Mouse (Mus musculus) heart, embryonic 13.5 days (tissue): ENCODE results near the gene Nsun7. TPM values are rescaled to one million over a fixed set of nuclear protein-coding genes. Genes with fewer than 3 reads are reported as not detected.
"Not testable (repeated sequence)": the region's sequence is repeated elsewhere in the genome, so short reads cannot be mapped to it uniquely, and the experiment has no call there.

Experiments used
- ATAC-seq: fragments of 200-750 bp; cut with Nextera tagmentation; 2 replicates; pipeline ENCODE4 v1.8.0; 2017; ENCODE audit warnings: moderate TSS enrichment; ENCODE audit not compliant: insufficient number of reproducible peaks, low FRiP score, low TSS enrichment; ENCODE audit errors: extremely low read depth
- H3K27ac ChIP-seq: fragments of 300-500 bp; sonication (generic); replicated peaks from 2 replicates; pipeline ENCODE4 v1.5.1; 2015; ENCODE audit warnings: moderate library complexity, mild to moderate bottlenecking, inconsistent platforms
- H3K27me3 ChIP-seq: fragments of 300-500 bp; sonication (generic); replicated peaks from 2 replicates; pipeline ENCODE4 v1.6.1; 2015; ENCODE audit warnings: mild to moderate bottlenecking, inconsistent platforms
- H3K36me3 ChIP-seq: fragments of 300-500 bp; sonication (generic); 2 replicates; pipeline ENCODE4 v1.6.1; 2015; ENCODE audit warnings: mild to moderate bottlenecking, inconsistent platforms
- H3K4me1 ChIP-seq: fragments of 300-500 bp; sonication (generic); 2 replicates; pipeline ENCODE4 v1.6.1; 2015; ENCODE audit warnings: inconsistent platforms
- H3K4me2 ChIP-seq: fragments of 300-500 bp; sonication (generic); 2 replicates; pipeline ENCODE4 v1.6.1; 2015; ENCODE audit warnings: inconsistent platforms, mild to moderate bottlenecking, moderate library complexity
- H3K4me3 ChIP-seq: fragments of 300-500 bp; sonication (generic); 2 replicates; pipeline ENCODE4 v1.5.1; 2015; ENCODE audit warnings: moderate library complexity, mild to moderate bottlenecking, inconsistent platforms
- H3K9ac ChIP-seq: fragments of 300-500 bp; sonication (generic); 2 replicates; pipeline ENCODE4 v1.6.1; 2015; ENCODE audit warnings: inconsistent platforms, mild to moderate bottlenecking, moderate library complexity
- H3K9me3 ChIP-seq: fragments of 300-500 bp; sonication (generic); 2 replicates; pipeline ENCODE4 v1.6.1; 2016; ENCODE audit warnings: inconsistent platforms
- WGBS: fragments of 180-500 bp; shearing (Covaris S2); methylation state at CpG from one replicate; pipeline ENCODE4 v1.1.7; 2015; ENCODE audit warnings: mixed read lengths; 5-methylcytosine and 5-hydroxymethylcytosine counted together
- polyA plus RNA-seq: library from polyadenylated mRNA; unstranded; fragments of >200 nt; fragmentation: Nextera tagmentation; extraction: Ambion mirVana; gene quantifications from 2 replicates; pipeline ENCODE4 v1.2.1, GENCODE M21; 2015

Nsun7 gene
- polyA plus RNA-seq, 1 experiment from 2014 or later: 0.13 TPM

GRCm38 (mm10) chr5:66244043-66244660 is 15.5 kb upstream of the Nsun7 start:
- H3K4me3 ChIP-seq: no peak overlapping the region
- H3K27me3 ChIP-seq: no peaks in the 10 kb centered on the region
- no peak for ATAC-seq
- 66% methylated on average over 6 of the region's 6 CpGs for WGBS
- H3K9ac ChIP-seq: no peak overlapping the region
- H3K4me2 ChIP-seq: no peak overlapping the region
- H3K27ac ChIP-seq: no peak overlapping the region
- H3K36me3 ChIP-seq: no peaks in the 10 kb centered on the region
- 0 out of 2 replicates have a peak, but pooled peaks cover 4% of the 10 kb centered on the region for H3K4me1 ChIP-seq
- no peaks in the 10 kb centered on the region for H3K9me3 ChIP-seq

DNA sequence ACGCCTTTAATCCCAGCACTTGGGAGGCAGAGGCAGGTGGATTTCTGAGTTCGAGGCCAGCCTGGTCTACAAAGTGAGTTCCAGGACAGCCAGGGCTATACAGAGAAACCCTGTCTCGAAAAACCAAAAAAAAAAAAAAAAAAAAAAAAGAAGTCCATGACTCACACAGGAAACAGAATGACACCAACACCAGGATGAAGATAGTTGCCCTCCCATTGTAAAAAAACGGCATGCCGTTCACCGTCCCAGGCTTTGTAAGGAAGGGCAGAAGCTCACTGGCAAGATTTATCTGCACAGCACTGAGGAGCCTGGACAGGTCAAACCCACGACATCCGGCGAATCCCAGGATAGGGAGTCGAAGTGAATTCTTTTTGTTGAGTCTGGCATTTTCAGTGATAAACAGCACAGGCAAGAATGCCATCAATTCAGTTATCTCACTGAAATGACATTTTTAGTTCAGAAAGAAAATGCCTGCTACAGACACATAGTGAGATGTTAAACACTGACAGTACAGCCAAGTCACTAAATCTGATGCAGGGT is 13.7 kb upstream of the Nsun7 start:
- Histone ChIP-seq H3K4me1 (0 out of 2 replicates have a peak, but pooled peaks cover 4% of the 10 kb centered on the region), H3K9me3 (no peaks in the 10 kb centered on the region), H3K27me3 (no peaks in the 10 kb centered on the region), H3K9ac (no peak overlapping the region), H3K4me2 (no peak overlapping the region), H3K4me3 (no peak overlapping the region), H3K36me3 (no peaks in the 10 kb centered on the region), H3K27ac (no peak overlapping the region)
- no peak for ATAC-seq
- 37% methylated on average over 9 of the region's 10 CpGs for WGBS

DNA sequence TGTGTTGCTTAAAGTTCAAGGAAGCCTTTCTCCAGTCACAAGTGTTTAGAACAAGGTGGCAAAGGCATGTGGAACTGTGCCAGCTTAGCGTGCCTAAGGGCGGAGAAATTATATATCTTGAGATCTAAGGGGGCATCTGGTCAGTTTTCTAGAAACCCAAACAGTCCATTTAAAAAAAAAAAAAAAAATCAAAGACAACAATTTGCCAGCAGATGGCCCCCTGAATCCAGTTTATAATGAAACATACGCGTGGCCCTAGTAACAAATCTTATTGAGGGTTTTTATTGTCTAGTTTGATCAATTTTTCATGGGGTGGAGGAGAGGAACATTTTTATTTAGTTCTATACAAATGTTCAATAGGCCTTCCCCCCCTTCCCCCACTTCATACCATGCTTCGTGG is 6.5 kb upstream of the Nsun7 start:
- Histone ChIP-seq H3K4me2 (no peak overlapping the region), H3K4me3 (no peak overlapping the region), H3K27me3 (no peaks in the 10 kb centered on the region), H3K27ac (no peak overlapping the region), H3K9me3 (no peaks in the 10 kb centered on the region), H3K4me1 (no peaks in the 10 kb centered on the region), H3K9ac (no peak overlapping the region), H3K36me3 (no peaks in the 10 kb centered on the region)
- 61% methylated on average over 5 of the region's 5 CpGs for WGBS
- ATAC-seq: no peak

- WGBS: 83% methylated on average over 10 of the region's 10 CpGs
- H3K27ac ChIP-seq: no peak overlapping the region
Observed at GRCm38 (mm10) chr5:66255044-66255443, 4.7 kb upstream of the Nsun7 start.

GRCm38 (mm10) chr5:66259000-66259399 is 697 bp upstream of the Nsun7 start:
- 68% methylated on average over 2 of the region's 2 CpGs for WGBS
- no peak for ATAC-seq
- Histone ChIP-seq H3K9me3 (no peaks in the 10 kb centered on the region), H3K27me3 (peaks cover 18% of the 10 kb centered on the region), H3K9ac (no peak overlapping the region), H3K36me3 (no peaks in the 10 kb centered on the region), H3K4me1 (0 out of 2 replicates have a peak, but pooled peaks cover 2% of the 10 kb centered on the region), H3K4me2 (peak overlapping the region; percentile 88; the same call in 1 of the 2 replicates), H3K4me3 (no peak overlapping the region), H3K27ac (no peak overlapping the region)

More at GRCm38 (mm10) chr5:66255044-66255443, 4.7 kb upstream of the Nsun7 start:
- H3K4me1 ChIP-seq: 0 out of 2 replicates have a peak, but pooled peaks cover 2% of the 10 kb centered on the region
- no peaks in the 10 kb centered on the region for H3K36me3 ChIP-seq
- H3K9ac ChIP-seq: no peak overlapping the region
- H3K4me2 ChIP-seq: no peak overlapping the region
- H3K9me3 ChIP-seq: no peaks in the 10 kb centered on the region
- H3K4me3 ChIP-seq: no peak overlapping the region
- ATAC-seq: no peak
- H3K27me3 ChIP-seq: peaks cover 7% of the 10 kb centered on the region

- peaks cover 18% of the 10 kb centered on the region for H3K27me3 ChIP-seq
- H3K4me3 ChIP-seq: peak overlapping the region; percentile 69
- peak overlapping the region; percentile 88 for H3K4me2 ChIP-seq
- H3K9ac ChIP-seq: peak overlapping the region; percentile 77
- not testable (repeated sequence) for H3K36me3 ChIP-seq, H3K27ac ChIP-seq, ATAC-seq, H3K4me1 ChIP-seq, H3K9me3 ChIP-seq
- WGBS: 6% methylated on average over 5 of the region's 5 CpGs
Observed at GRCm38 (mm10) chr5:66259431-66259755, 304 bp upstream of the Nsun7 start.

- H3K4me2 ChIP-seq: no peak overlapping the region
- H3K9ac ChIP-seq: no peak overlapping the region
Observed at GRCm38 (mm10) chr5:66262475-66262874, 2.8 kb downstream of the Nsun7 start.

GRCm38 (mm10) chr5:66263398-66263797 is 3.7 kb downstream of the Nsun7 start:
- WGBS: 34% methylated on average over 4 of the region's 4 CpGs
- Histone ChIP-seq H3K36me3 (no peaks in the 10 kb centered on the region), H3K9ac (no peak overlapping the region), H3K4me3 (no peak overlapping the region), H3K27me3 (peaks cover 18% of the 10 kb centered on the region), H3K9me3 (no peaks in the 10 kb centered on the region), H3K4me1 (0 out of 2 replicates have a peak, but pooled peaks cover 2% of the 10 kb centered on the region), H3K4me2 (no peak overlapping the region), H3K27ac (no peak overlapping the region)
- ATAC-seq: no peak

More at GRCm38 (mm10) chr5:66262475-66262874, 2.8 kb downstream of the Nsun7 start:
- H3K27ac ChIP-seq: no peak overlapping the region
- WGBS: 78% methylated on average over 2 of the region's 2 CpGs
- no peaks in the 10 kb centered on the region for H3K9me3 ChIP-seq
- ATAC-seq: no peak
- H3K36me3 ChIP-seq: no peaks in the 10 kb centered on the region
- H3K27me3 ChIP-seq: peaks cover 18% of the 10 kb centered on the region
- no peak overlapping the region for H3K4me3 ChIP-seq
- H3K4me1 ChIP-seq: 0 out of 2 replicates have a peak, but pooled peaks cover 2% of the 10 kb centered on the region

DNA sequence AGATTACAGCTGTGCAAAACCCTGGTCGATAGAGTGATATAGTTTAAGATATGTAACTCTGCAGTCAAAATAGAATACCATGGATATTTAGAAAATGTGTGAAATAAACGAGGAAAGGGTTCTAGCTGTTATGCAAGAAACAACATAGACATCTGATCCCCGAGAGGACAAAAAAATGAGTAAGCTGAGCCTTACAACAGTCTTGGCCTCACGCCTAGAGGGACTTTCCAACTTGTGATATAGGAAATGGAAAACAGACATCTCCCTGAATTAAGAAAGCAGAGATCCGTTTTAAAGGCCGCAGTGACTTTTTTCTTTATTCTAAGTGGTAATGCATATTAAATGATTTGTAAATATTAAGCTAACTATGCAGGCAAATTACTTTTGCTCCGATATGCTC is 9.9 kb downstream of the Nsun7 start:
- Histone ChIP-seq H3K4me1 (peaks cover 5% of the 10 kb centered on the region; the same call in 1 of the 2 replicates), H3K9me3 (no peaks in the 10 kb centered on the region), H3K27me3 (no peaks in the 10 kb centered on the region), H3K4me3 (no peak overlapping the region), H3K27ac (no peak overlapping the region), H3K36me3 (no peaks in the 10 kb centered on the region), H3K4me2 (no peak overlapping the region), H3K9ac (no peak overlapping the region)
- WGBS: 57% methylated on average over 7 of the region's 7 CpGs
- no peak for ATAC-seq

DNA sequence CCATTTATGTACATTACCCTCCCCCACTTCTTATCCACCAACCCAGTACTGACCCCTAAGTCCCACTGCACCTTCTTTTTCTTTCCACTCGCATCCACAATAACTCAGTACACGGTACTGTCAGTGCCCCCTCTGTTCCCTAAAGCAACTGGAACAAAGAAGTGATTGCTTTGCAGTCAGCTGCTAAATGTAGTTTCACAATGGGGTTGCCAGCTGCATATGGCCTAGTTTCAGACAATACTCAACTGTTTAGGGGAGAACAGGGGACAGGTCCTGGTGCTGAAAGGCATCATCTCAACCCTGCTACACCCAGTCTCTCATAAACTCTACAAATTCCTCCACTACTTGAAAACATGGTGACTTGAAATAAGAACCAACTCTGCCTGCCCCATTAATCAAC is 11.4 kb downstream of the Nsun7 start:
- no peak overlapping the region for H3K9ac ChIP-seq
- H3K36me3 ChIP-seq: no peaks in the 10 kb centered on the region
- no peak for ATAC-seq
- H3K9me3 ChIP-seq: no peaks in the 10 kb centered on the region
- 74% methylated on average over 2 of the region's 2 CpGs for WGBS
- peaks cover 5% of the 10 kb centered on the region; the same call in 1 of the 2 replicates for H3K4me1 ChIP-seq
- H3K4me3 ChIP-seq: no peak overlapping the region
- H3K27me3 ChIP-seq: no peaks in the 10 kb centered on the region
- no peak overlapping the region for H3K27ac ChIP-seq
- no peak overlapping the region for H3K4me2 ChIP-seq

- H3K4me3 ChIP-seq: no peak overlapping the region
- H3K9me3 ChIP-seq: no peaks in the 10 kb centered on the region
- H3K4me2 ChIP-seq: no peak overlapping the region
- WGBS: 68% methylated on average over 3 of the region's 3 CpGs
- no peaks in the 10 kb centered on the region for H3K36me3 ChIP-seq
- no peaks in the 10 kb centered on the region for H3K27me3 ChIP-seq
- no peak for ATAC-seq
- no peak overlapping the region for H3K27ac ChIP-seq
- no peak overlapping the region for H3K9ac ChIP-seq
- peaks cover 5% of the 10 kb centered on the region; the same call in 1 of the 2 replicates for H3K4me1 ChIP-seq
Observed at GRCm38 (mm10) chr5:66274417-66274816, 14.7 kb downstream of the Nsun7 start.

GRCm38 (mm10) chr5:66279650-66280049 is 20.0 kb downstream of the Nsun7 start:
- H3K4me3 ChIP-seq: no peak overlapping the region
- H3K27ac ChIP-seq: no peak overlapping the region
- H3K9me3 ChIP-seq: no peaks in the 10 kb centered on the region
- no peaks in the 10 kb centered on the region for H3K27me3 ChIP-seq
- ATAC-seq: no peak
- H3K4me1 ChIP-seq: no peaks in the 10 kb centered on the region
- WGBS: 55% methylated on average over 2 of the region's 2 CpGs
- no peak overlapping the region for H3K4me2 ChIP-seq
- H3K9ac ChIP-seq: no peak overlapping the region
- H3K36me3 ChIP-seq: no peaks in the 10 kb centered on the region
